Mouse (Mus musculus) midbrain, embryonic 11.5 days (tissue): ENCODE data around the gene Espl1. TPM values are rescaled to one million over a fixed set of nuclear protein-coding genes. Genes with fewer than 3 reads are reported as not detected.

ENCODE experiments used
- ATAC-seq: fragments of 200-750 bp; cut with Nextera tagmentation; 2 replicates; pipeline ENCODE4 v1.8.0; 2017; ENCODE audit warnings: moderate TSS enrichment, moderate library complexity; ENCODE audit not compliant: low FRiP score
- DNase-seq: peaks from one replicate; pipeline ENCODE4 v3.0.0; 2015; ENCODE audit warnings: low spot score; ENCODE audit errors: missing footprints
- H3K27ac ChIP-seq: fragments of 300-500 bp; sonication (generic); 2 replicates; pipeline ENCODE4 v1.5.1; 2014; ENCODE audit warnings: low read depth, low read length
- H3K27me3 ChIP-seq: fragments of 300-500 bp; sonication (generic); 2 replicates; pipeline ENCODE4 v1.6.1; 2014; ENCODE audit warnings: mild to moderate bottlenecking, low read length, moderate library complexity, mixed read lengths; ENCODE audit not compliant: control insufficient read depth, insufficient read depth
- H3K36me3 ChIP-seq: fragments of 300-500 bp; sonication (generic); 2 replicates; pipeline ENCODE4 v1.6.1; 2014; ENCODE audit warnings: mild to moderate bottlenecking, low read length, moderate library complexity, mixed read lengths; ENCODE audit not compliant: control insufficient read depth, insufficient read depth
- H3K4me1 ChIP-seq: fragments of 300-500 bp; sonication (generic); 2 replicates; pipeline ENCODE4 v1.6.1; 2014; ENCODE audit warnings: low read length; ENCODE audit not compliant: control insufficient read depth, insufficient read depth
- H3K4me2 ChIP-seq: fragments of 300-500 bp; sonication (generic); 2 replicates; pipeline ENCODE4 v1.6.1; 2014; ENCODE audit warnings: mild to moderate bottlenecking, moderate library complexity
- H3K4me3 ChIP-seq: fragments of 300-500 bp; sonication (generic); 2 replicates; pipeline ENCODE4 v1.5.1; 2014; ENCODE audit warnings: low read depth, low read length
- H3K9ac ChIP-seq: fragments of 300-500 bp; sonication (generic); 2 replicates; pipeline ENCODE4 v1.6.1; 2014; ENCODE audit warnings: low read length
- H3K9me3 ChIP-seq: fragments of 300-500 bp; sonication (generic); 2 replicates; pipeline ENCODE4 v1.6.1; 2016; ENCODE audit warnings: low read length; ENCODE audit not compliant: control insufficient read depth
- WGBS: fragments of 180-500 bp; shearing (Covaris S2); extraction: QIAGEN DNeasy Blood & Tissue Kit; methylation state at CpG from one replicate; pipeline ENCODE4 v1.1.7; 2014; 5-methylcytosine and 5-hydroxymethylcytosine counted together
- polyA plus RNA-seq: library from polyadenylated mRNA; unstranded; fragments of >200 nt; fragmentation: Nextera tagmentation; extraction: Ambion mirVana; gene quantifications from 2 replicates; pipeline ENCODE4 v1.2.1, GENCODE M21; 2014

The Espl1 gene
- 29.4 and 33.3 TPM in 2 replicates for polyA plus RNA-seq

DNA sequence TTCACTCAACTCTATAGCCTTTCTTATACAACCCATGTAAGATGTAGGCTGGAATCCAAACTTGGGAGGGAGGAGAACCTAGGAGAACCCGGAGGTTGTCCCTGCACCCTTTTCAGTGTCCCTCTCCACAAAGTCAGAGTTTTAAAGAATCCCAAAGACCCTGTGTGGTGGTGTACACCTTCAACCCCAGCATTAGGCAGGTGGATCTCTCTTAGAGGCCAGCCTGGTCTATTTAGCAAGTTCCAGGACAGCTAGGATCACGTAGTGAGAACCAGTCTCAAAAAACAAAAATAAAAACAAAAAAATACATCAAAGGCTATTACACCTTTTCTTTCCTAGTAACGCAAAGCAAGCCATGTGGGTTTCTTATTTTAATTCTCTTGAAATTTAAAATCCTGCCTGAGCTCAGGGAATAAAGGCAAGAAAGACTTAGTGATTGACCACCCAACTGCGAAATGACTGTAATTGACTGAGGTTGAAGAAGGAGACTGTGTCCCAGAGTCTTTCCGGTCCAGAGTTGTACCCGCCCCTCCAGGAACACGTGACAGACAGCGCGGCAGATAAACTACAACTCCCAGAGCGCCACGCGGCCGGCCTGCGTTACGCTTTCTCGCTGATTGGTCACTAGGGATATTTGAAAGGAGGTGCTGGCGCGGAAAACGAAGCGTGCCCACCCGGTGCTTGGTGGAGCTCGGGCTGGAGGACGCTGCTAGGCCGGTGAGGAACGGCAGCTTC lies at the start of gene Espl1:
Gene Espl1 (plus strand): TSS at position 634 of the 735 bp plus-strand sequence.
- peak; percentile 100 for ATAC-seq

DNA sequence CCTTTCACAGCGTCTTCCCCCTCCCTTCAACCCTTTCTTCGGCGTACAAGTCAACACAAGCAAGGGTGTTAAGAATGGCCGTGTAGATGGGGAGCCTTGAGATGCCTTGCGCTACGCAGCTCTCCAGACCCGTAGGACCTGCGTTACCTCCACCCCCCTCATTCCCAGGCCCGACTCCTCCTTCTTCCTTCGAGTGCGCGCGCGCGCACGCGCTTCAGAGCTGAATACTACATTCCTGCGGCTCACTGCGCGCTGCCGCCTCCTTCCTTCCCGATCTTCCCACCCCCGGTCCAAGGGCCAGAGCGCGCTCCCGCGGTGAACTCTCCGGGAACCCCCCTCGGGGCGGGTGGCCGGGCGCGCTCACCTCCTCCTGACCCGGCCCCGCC lies 49.2 kb upstream of the Espl1 start:
- peak; percentile 98 for DNase-seq
- no peak overlapping the region for H3K27ac ChIP-seq
- ATAC-seq, result peak; percentile 54
- peak overlapping the region; percentile 58 for H3K4me3 ChIP-seq
- peak overlapping the region; percentile 51 for H3K9ac ChIP-seq
- peaks cover 26% of the 10 kb centered on the region for H3K4me1 ChIP-seq
- 0% methylated on average over 34 of the region's 35 CpGs for WGBS
- no peaks in the 10 kb centered on the region for H3K36me3 ChIP-seq
- H3K9me3 ChIP-seq, result no peaks in the 10 kb centered on the region
- H3K4me2 ChIP-seq, result peak overlapping the region; percentile 98
- peaks cover 69% of the 10 kb centered on the region for H3K27me3 ChIP-seq

More for the DNA sequence above, at the start of gene Espl1:
- 9% methylated on average over 25 of the region's 25 CpGs for WGBS
- H3K4me3 ChIP-seq, result peak within 1 kb of the TSS; percentile 71
- H3K4me2 ChIP-seq, result peak within 1 kb of the TSS; percentile 82
- no peaks in the 10 kb centered on the region for H3K9me3 ChIP-seq
- no peaks in the 10 kb centered on the region for H3K27me3 ChIP-seq
- H3K27ac ChIP-seq, result no peak within 1 kb of the TSS
- H3K9ac ChIP-seq, result peak within 1 kb of the TSS; percentile 66
- peaks cover 17% of the 10 kb centered on the region for H3K36me3 ChIP-seq
- H3K4me1 ChIP-seq, result peaks cover 4% of the 10 kb centered on the region
- DNase-seq, result peak; percentile 99

- peak; percentile 45 for ATAC-seq
- peak; percentile 96 for DNase-seq
- H3K9ac ChIP-seq, result peak overlapping the region; percentile 57
- no peak overlapping the region for H3K27ac ChIP-seq
- no peaks in the 10 kb centered on the region for H3K9me3 ChIP-seq
- H3K4me1 ChIP-seq, result peaks cover 26% of the 10 kb centered on the region
- WGBS, result 1% methylated on average over 37 of the region's 65 CpGs
- peak overlapping the region; percentile 98 for H3K4me2 ChIP-seq
- no peaks in the 10 kb centered on the region for H3K36me3 ChIP-seq
- H3K4me3 ChIP-seq, result peak overlapping the region; percentile 58
- peaks cover 69% of the 10 kb centered on the region for H3K27me3 ChIP-seq
Measured at GRCm38 (mm10) chr15:102247252-102248130, 48.6 kb upstream of the Espl1 start.

GRCm38 (mm10) chr15:102248131-102248811 lies 47.8 kb upstream of the Espl1 start:
- H3K27ac ChIP-seq, result no peak overlapping the region
- peak overlapping the region; percentile 58 for H3K4me3 ChIP-seq
- H3K27me3 ChIP-seq, result peaks cover 61% of the 10 kb centered on the region
- peaks cover 26% of the 10 kb centered on the region for H3K4me1 ChIP-seq
- H3K9me3 ChIP-seq, result no peaks in the 10 kb centered on the region
- H3K4me2 ChIP-seq, result peak overlapping the region; percentile 98
- 6% methylated on average over 8 of the region's 8 CpGs for WGBS
- no peak for ATAC-seq
- DNase-seq, result peak; percentile 87
- H3K9ac ChIP-seq, result peak overlapping the region; percentile 57
- H3K36me3 ChIP-seq, result no peaks in the 10 kb centered on the region

- peaks cover 21% of the 10 kb centered on the region for H3K4me1 ChIP-seq
Measured at GRCm38 (mm10) chr15:102248812-102249191, 47.3 kb upstream of the Espl1 start.

GRCm38 (mm10) chr15:102249251-102249691 lies 46.8 kb upstream of the Espl1 start:
- Histone ChIP-seq H3K27me3 (peaks cover 52% of the 10 kb centered on the region), H3K4me3 (no peak overlapping the region), H3K9me3 (no peaks in the 10 kb centered on the region), H3K4me2 (no peak overlapping the region), H3K9ac (peak overlapping the region; percentile 30; the same call in 1 of the 2 replicates), H3K27ac (no peak overlapping the region), H3K4me1 (peaks cover 21% of the 10 kb centered on the region), H3K36me3 (no peaks in the 10 kb centered on the region)
- 4% methylated on average over 13 of the region's 13 CpGs for WGBS
- no peak for ATAC-seq
- peak; percentile 87 for DNase-seq

More at GRCm38 (mm10) chr15:102248812-102249191, 47.3 kb upstream of the Espl1 start:
- Histone ChIP-seq H3K4me3 (no peak overlapping the region), H3K9ac (no peak overlapping the region), H3K9me3 (no peaks in the 10 kb centered on the region), H3K27ac (no peak overlapping the region), H3K27me3 (peaks cover 56% of the 10 kb centered on the region), H3K36me3 (no peaks in the 10 kb centered on the region), H3K4me2 (no peak overlapping the region; the same call in 1 of the 2 replicates)
- ATAC-seq (no peak), DNase-seq (no peak)
- WGBS, result 0% methylated on average over 3 of the region's 3 CpGs

- Histone ChIP-seq H3K9ac (peak overlapping the region; percentile 30; the same call in 1 of the 2 replicates), H3K4me2 (no peak overlapping the region), H3K36me3 (no peaks in the 10 kb centered on the region), H3K4me3 (no peak overlapping the region), H3K9me3 (no peaks in the 10 kb centered on the region), H3K27me3 (peaks cover 47% of the 10 kb centered on the region), H3K4me1 (peaks cover 21% of the 10 kb centered on the region), H3K27ac (no peak overlapping the region)
- peak; percentile 81 for DNase-seq
- no peak for ATAC-seq
- WGBS, result 46% methylated on average over 9 of the region's 9 CpGs
Measured at GRCm38 (mm10) chr15:102249967-102250366, 46.1 kb upstream of the Espl1 start.

DNA sequence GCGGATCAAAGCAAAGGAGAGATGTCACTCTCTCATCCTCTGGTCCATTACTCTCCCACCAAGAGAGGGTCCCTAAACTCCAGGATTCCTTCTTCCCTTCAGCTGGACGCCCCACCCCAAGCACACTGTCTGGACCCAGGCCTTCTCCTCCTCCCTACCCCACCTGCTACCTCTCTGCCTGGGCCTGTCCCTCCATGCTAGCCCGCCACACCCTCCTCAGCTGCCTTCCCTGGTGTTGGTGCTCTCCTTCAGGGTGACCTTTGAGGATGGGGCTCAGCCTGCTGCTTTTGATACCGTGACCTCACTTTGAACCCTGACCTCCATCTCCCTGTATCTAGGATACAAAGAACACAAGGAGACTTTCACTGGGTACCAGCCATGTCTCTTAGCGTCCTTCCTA lies 45.5 kb upstream of the Espl1 start:
- no peak overlapping the region for H3K4me2 ChIP-seq
- H3K4me3 ChIP-seq, result no peak overlapping the region
- peak; percentile 79 for DNase-seq
- H3K27me3 ChIP-seq, result peaks cover 42% of the 10 kb centered on the region
- WGBS, result 59% methylated on average over 5 of the region's 5 CpGs
- H3K4me1 ChIP-seq, result peaks cover 19% of the 10 kb centered on the region
- H3K27ac ChIP-seq, result no peak overlapping the region
- H3K9me3 ChIP-seq, result no peaks in the 10 kb centered on the region
- no peak for ATAC-seq
- no peaks in the 10 kb centered on the region for H3K36me3 ChIP-seq
- no peak overlapping the region for H3K9ac ChIP-seq
